Mouse (Mus musculus) erythroid progenitor cell, adult 5-6 weeks (primary cell): ENCODE measurements around the gene Rai1. TPM values are rescaled to one million over a fixed set of nuclear protein-coding genes. Genes with fewer than 3 reads are reported as not detected.

Experiments
- ATAC-seq: replicated peaks from 2 replicates; pipeline ENCODE4 v1.8.0; 2016; ENCODE audit warnings: moderate number of reproducible peaks, mild to moderate bottlenecking, moderate TSS enrichment, inconsistent platforms; ENCODE audit not compliant: poor library complexity, low FRiP score, severe bottlenecking
- total RNA-seq, 2 experiments: library from RNA; stranded (forward) in 1 of 2; stranded (reverse) in 1 of 2; fragments of 150-400 nt in 1 of 2; fragments of 186-747, 209-891 nt in 1 of 2; gene quantifications; 2 replicates each; pipeline versions ENCODE4 v1.2.3 to v1.2.4; 2015 to 2017; ENCODE audit warnings: low replicate concordance in 2 of 2

Gene Rai1
- total RNA-seq, 2 experiments from 2014 or later = 3.0 to 7.1 TPM

DNA sequence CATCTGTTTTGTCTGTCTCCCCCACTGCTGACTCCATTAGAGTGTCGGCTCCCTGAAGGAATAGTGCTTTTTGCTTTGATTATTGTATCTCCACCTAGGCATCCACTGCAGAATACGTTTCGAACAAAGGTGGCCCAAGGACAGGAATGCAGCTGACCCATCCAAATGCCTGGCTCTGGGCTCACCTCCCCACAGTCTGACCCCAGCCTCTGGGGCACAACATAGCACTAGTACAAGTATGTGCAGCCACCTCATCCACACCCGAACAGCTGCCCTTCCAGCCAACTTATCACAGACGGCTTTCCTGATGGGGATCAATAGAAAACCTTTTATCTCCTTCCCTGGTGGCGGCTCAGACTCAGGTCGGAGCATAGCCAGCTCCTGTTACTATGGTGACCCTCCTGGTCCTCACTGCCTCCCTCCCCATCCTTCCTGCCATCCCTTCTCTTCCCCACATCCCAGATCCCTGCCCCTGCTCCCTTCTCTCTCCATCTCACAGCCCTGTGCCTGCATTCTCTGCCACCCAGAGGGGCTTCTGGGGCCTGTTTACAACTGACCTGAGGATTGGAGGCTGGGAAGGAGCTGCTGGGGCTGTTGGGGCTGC is 10.7 kb upstream of the Rai1 start:
- ATAC-seq = no peak

DNA sequence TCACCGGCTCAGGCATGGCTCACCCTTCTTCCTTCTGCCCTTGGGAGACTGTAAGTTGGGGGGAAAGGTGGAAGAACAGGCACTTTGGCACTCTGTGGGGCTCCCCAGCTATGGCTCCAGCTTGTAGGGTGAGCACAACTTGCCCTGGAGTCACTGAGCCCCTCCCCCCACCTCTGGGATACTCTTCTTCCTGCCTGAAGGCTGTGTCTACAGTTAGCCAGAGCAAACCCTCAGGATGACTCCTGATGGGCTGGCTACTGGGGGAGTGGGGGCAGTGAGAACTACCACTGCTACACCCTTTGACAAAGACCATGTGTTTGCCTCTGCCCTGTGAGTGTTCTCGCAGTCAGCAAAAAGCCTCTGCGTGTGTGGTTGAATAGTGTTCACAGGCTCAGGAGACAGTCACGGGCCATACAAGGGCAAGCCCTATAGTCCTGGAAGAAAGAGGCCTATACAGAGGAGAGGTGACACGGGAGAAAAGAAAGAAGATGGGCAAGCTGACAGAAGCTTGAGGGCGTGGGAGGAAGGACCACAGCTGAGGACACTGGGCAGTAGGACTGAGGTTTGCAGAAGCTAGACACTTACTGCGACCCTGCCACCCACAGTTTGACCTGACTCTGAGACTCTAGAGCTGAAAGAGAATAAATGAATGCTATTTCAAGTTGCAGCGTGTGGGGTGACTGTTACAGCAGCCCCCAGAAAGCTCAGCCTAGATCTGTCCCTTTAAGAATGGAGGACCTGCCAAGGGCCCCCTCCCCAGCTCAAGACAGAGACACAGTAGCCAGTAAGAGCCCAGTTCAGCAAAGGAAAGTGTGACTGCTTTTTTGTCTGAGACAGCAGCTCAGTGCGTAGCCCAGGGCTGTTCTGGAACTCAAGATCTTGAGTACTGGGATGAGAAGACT is 9.7 kb upstream of the Rai1 start:
- no peak for ATAC-seq

DNA sequence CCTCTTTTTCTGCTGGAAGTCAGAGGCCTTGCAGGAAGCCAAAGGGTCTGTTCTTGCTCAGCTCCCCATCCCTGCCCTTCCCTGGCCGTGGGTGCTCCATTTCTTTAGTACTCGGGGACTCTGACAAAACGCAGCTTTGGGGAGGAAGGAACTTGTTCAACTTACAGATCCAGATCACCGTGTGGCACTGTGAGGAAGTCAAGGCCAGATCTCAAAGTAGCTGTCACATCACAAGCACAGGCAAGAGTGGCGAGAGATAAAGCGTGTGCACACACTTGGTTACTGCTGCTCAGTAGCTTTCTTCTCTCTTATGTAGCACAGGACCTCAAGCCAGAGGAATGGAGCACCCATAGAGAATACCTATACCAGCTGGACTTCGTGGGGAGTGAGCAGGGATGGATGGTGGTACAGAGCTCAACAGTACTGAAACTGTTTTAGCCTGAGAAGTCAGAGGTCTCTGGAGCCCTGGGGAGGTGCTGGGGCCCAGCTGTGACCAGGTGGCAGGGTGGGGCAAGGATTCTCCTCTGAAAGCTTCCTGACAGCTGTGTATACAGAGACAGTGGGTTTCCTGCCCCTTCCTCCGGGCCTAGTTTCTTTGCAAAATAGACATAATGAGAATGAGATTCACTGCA is 5.1 kb upstream of the Rai1 start:
- no peak for ATAC-seq

DNA sequence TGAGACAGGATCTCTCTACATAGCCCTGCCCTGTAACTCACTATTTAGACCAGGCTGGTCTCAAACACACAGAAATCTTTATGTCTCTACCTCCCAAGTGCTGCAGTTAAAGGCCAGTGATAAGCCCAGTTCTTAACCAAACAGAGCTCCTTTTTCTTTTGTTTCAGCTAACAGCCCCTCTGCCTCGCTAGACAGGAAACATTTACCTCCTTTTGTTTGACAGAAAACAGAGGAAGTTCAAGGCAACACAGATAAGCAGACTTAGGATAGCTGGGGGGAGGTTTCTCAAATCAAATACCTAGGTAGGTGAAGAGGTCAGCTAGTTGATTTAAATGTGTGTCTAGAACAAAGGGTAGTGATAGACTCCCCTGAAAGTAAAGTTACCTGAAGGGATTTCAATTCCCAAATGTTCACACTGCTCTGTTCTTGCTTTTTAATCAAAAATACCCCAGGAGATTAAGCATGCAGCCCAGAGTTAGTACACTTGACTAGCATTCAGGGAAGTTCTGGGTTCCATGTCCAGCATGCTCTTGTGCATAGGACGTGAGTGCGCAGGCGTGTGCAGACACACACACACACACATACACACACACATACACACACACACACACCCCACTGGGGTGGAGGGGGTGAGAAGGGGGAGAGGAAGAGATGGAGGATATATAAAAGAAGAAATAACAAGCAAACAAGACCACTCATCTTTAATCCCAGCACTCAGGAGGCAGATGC is 3.8 kb upstream of the Rai1 start:
- no peak for ATAC-seq

DNA sequence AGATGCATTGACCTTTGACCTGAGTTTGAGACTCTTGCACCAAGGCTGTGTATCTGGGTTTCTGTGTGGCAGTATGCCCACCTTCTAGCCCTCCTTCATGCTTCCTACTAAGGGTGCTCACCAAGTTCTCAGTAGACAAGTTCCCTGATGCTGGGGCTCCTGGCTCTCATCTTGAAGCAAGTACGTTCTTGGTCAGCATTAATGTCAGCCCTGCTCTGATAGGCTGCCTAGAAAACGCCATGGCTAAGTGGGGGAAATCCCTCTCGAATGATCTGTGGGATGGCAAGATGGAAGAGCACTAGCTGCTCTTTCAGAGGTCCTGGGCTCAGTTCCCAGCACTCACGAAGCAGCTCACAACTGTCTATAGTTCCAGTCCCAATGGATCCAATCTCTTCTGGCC is 2.8 kb upstream of the Rai1 start:
- no peak for ATAC-seq

DNA sequence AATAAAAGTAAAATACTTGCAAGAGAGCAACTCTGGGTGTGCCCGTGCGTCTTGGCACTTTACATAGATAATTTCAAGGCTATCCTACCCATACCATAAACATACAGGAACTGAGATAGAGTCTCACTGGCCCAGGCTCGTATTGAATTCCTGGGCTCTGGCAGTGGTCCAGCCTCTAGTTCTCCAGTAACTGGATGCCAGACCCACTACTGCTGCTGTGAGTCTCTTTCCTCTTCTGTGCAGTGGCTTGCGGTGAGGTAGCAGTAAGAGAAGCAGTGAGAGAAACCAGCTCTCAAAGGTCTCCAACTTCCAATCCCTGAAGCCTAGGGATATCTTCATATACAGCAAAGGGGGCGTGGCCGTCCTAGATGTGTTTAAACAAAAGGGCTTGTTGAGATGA is 2.1 kb upstream of the Rai1 start:
- ATAC-seq = no peak

DNA sequence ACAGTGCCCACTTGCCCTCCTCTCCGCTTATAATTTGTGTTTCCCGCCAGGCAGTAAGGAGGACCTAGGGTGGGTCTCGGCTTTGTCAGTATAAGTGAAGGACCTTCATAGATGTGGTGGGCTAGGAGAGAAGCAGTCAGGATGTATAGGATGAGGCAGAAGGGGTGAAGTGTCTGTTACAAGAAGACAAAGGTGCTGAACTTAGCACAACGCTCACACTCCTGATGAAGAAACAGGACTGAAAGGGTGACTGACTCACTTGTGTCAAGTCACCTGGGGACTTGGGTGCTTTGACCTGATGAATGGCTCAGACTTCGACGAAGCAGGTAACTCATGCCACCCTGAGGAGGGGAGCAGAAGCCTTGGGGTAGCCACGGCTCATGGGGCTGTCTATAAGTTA is 1.2 kb upstream of the Rai1 start:
- ATAC-seq = no peak

DNA sequence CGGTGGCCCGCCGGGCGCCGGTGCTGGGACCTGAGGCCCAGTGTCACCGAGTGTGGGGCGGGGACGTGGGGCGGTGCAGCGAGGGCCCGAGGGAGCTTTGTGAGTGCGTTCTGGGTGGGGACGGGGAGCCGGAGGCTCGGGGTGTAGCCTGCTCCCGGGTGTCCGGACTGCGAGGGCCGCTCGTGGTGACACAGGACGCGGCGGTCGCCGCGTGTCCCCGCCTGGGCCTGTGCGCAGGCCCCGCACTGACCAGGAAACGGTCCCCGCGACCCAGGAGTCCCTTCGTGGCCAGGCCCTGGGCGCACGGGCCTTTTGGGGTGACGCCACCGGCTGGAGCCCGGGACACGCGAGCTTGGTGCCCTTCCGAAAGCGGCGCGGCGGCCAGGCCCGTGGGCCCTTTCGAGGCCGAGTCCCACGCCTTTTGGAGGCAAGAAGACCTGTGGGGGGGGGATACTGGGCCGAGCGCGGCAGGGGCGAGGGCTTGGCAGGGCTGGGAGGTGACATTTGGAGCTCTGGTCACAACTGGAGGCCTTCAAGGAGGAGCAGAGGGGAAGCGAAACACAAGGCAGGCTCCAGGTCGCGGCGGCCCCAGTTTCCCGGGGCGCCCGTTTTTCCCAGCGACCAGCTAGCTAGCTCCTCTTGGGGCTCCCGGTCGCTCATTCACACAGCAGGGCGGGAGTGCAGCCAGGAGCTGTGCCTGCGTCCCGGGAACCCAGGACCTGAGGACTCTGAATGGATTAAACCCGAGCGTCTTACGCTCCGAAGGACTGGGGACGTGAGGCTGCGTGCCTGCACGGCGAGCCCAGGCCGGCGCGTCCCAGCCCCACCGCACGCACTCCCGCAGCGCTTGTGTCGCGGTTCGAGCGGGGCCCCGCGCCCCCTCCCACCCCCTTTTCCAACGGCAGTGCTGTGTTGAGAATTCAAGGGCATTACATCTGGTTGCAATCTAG is 1.1 kb downstream of the Rai1 start:
- peak; percentile 78 for ATAC-seq

DNA sequence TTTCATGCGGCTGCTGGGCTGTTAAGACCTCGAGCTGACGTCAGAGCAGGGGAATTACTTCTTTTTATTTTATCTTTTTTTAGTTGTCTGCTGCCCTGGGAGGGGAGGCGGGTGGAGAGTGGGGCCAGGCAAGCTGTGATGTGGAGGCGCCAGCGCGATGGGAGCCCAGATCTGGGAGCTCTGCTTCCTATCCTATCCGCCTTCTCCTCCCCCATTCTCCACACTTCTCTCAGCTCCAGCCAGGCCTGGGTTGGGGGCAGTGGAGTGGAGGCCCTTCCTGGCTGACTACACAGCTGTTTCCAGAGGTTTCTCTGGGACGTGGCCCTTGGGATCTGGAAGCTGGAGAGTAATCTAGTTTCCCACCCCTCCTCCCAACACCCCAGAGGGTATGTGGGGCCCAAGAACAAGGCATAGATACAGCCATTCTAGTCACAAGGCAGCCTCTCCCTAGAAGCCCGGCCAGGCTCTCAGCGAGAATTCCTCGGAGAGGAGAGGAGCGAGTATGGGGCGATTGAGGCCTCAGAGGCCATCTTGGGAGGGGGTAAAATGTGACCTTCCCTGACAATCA is 1.8 kb downstream of the Rai1 start:
- no peak for ATAC-seq

DNA sequence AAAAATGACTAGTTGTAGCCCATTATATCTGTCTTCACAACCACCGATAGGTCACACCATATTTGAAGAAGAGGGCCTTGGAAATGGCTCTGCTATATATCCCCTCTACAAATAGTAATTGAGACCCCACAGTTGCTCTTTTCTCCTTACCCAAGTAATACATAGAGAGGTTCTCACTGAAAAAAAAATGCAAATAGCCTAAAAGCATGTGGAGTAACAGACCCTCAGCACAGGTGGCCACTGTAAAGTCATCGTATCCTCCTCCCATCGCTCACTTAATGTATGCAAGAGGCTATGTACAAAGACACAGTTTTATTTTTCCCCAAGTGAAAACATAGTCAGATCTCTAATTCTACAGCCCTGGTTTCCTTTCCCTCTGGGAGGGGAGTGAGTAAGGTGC is 2.6 kb downstream of the Rai1 start:
- ATAC-seq = no peak

DNA sequence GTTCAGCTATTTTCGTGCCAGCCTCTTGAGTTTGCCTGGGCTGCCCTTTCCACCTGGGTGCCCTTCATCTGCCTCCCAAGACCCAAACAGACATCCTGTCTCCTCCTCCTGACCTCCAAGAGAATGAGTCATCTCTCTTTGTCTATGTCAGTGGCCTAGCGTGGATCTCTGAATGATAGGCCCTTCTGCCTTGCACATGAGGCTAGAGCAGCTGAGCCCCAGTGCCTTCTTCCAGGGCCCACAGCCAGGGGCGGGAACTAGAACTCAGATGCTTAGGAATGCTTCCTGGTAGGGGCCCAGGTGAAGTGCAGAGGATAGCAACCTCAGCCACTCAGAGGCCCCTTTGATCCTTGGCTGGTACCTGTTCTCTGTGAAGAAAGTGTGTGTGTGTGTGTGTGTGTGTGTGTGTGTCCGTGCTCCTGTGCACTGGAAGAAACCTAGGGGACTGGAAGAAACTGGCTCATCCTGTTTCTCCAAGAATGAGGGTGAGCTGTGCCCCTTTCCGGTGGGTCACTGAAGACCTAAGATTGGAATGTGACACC is 3.9 kb downstream of the Rai1 start:
- ATAC-seq = no peak

DNA sequence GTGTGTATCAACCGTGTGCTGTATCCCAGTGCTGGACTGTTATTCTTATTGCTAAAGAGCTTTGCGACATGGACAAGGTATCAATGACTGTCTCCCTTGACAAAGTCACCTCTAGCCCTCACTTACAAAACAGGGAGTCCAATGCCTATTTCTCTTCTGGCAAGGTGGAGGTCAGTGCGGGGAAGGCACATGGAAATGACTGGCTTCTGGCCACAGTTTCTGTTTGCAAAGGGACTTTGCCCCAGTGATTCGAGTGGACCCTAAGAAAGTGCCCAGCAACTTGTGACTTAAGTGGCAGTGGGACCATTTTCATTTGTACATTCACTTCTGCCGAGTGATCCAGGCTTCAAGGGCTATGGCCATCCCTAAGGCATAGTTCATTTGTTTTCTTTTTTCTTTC is 5.6 kb downstream of the Rai1 start:
- no peak for ATAC-seq

DNA sequence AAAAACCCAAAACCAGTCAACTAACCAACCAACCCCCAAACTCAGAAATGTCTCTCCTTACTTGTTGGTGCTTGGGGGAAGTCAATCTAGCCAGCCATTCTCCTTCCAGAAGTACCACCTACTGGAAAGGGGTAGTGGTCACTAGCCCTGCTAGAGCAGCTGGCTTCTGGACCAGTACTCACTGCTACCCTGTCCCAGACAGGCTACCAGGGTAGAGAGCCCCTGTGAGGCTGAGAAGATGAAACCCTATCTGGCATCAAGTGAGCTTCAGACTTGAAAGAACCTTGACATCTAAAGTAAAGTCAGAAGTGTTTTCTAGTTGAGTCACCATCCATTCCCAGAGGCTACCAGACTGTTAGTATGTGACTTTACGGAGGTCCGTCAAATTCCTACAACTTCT is 6.8 kb downstream of the Rai1 start:
- no peak for ATAC-seq

DNA sequence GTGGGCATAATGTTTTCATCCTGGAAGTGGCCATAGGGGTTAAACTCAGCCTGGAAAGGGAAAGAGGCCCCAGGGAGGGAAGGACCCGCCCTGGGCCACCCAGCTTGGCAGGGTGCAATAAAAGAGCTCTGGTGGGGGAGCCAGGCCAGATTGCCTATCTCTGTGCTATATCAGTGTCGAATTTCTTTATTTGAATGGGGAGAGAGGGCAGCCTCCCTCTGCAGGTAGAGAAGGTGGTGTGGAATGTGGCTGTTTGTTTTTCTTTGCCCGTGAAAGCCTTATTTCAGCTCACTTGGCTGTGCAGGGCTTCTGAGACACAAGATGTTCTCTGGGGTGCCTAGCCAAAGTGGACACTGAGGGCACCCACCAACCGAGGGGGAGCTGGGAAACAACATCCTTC is 8.8 kb downstream of the Rai1 start:
- no peak for ATAC-seq

DNA sequence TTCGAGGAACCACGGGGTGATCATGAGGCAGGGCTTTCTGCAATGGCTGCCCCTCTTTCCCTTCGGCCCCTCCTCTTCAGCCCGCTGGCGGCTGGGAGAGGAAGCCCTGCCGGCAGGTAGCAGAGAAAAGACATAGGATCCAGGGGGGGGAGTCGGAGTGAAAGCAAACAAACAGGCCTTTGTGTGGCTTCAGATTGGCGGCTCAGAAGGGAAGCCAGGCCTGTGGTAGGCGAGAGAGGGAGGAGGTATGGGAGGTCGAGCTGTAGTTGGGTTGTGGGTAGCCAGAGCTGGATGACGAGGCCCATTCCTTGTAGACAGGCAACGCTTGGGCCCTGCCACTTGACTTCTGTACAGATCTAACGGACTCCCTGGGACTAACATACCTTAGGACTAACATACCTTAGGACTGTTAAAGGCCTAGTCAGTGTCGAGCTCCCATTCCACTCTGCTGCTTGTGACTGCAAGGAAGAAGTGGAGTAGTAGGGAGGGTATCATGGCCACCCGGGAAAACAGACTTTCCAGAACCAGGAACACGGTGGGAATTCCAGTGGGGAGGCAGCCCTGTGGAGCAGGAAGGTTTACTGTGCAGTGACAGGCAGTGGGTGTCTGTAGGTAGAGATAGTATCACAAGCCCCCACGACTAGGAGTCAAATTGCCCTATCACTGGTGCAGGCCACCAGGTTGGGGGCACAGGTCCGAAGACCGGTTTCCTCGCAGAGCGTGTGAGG is 9.6 kb downstream of the Rai1 start:
- ATAC-seq = peak; percentile 27

DNA sequence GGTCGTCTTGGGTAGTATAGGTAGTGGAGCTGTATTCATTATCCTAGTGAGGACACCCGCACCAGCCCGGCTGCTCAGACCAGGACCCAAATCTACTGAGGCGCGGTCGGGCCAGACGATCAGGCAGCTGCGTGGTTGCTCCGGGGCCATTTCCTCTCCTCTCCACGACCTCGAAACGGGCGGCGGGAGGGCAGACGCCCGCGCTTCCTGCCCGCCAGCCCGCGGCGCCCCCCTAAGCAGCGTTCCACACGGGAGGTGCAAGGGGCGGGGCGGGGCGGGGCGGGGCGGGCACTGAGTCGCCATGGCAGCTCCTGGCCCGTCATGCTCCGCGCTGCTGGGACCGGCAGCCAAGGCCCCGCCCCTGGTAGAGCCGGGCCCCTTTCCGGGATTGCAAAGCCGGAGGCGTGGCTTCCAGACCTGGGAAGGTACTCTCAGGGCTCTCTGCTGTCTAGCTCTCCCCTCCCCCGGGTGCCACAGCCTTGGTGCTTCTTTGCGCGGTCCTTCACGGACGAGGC is 10.3 kb downstream of the Rai1 start:
- peak; percentile 94 for ATAC-seq

DNA sequence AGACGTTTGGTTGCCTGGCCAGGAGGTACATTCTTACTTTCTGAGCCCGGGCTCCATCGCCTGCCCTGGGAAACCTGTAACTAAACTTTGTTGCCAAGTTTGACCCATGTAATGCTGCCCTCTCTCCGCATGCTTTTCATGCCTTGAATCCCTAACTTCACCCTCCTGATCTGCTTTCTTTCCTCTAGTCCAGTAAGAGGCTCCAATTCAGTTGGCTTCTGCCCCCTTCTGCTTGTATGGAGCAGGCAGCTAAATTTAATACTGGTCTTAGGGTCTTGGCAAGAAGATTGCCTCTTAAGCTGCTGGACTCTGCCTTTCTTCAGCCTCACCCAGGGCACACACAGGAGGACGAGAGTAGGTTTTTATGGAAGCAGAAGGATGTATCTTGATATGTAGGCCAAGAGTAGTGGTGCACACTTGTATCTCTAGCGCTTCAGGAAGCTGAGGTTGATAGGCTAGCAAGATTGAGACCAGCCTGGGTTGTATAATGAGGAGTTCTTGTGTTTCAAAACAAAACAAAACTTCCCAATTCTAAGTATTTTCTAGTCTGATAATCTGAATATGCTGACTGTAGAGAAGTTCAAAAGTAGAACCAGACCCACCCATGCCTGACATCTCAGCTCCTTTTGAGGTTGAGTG is 10.9 kb downstream of the Rai1 start:
- peak; percentile 15 for ATAC-seq
